Mouse (Mus musculus): ENCODE measurements around the gene Carm1. TPM values are rescaled to one million over a fixed set of nuclear protein-coding genes. Genes with fewer than 3 reads are reported as not detected.
"Not testable (repeated sequence)": the region's sequence is repeated elsewhere in the genome, so short reads cannot be mapped to it uniquely, and the experiment has no call there.

Carm1 gene
- polyA plus RNA-seq, 1 experiment: 36.2 TPM

- WGBS: 75% methylated on average over 1 of the region's 1 CpGs
- DNase-seq (ENCODE audit: low read depth, low spot score): no peak
Observed at GRCm38 (mm10) chr9:21527917-21528324, 18.8 kb upstream of the Carm1 start.

DNA sequence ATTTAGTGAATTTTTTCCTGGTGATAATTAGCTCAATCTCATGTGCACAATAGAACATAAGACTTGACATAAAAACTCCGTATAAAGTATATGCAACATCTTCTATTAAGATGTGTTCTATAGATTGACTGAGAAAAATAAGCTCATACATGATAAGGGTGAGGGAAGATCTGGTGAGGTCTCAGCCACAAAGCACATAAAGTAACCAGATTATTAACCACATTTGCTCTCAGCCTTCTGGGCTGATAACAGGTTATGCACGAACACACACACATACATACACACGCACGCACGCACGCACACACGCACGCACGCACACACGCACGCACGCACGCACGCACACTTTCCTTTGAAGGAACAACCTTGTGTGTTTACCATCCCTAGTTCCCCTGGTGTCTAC, 10.2 kb upstream of the Carm1 start:
- 90% methylated on average over 14 of the region's 14 CpGs for WGBS
- no peak for DNase-seq (ENCODE audit: low read depth, low spot score)

GRCm38 (mm10) chr9:21537009-21537408, 9.7 kb upstream of the Carm1 start:
- no peak for DNase-seq (ENCODE audit: low read depth, low spot score)
- WGBS: 66% methylated on average over 4 of the region's 4 CpGs

GRCm38 (mm10) chr9:21539981-21540753, 6.5 kb upstream of the Carm1 start:
- 49% methylated on average over 7 of the region's 7 CpGs for WGBS
- no peak for DNase-seq (ENCODE audit: low read depth, low spot score)

DNA sequence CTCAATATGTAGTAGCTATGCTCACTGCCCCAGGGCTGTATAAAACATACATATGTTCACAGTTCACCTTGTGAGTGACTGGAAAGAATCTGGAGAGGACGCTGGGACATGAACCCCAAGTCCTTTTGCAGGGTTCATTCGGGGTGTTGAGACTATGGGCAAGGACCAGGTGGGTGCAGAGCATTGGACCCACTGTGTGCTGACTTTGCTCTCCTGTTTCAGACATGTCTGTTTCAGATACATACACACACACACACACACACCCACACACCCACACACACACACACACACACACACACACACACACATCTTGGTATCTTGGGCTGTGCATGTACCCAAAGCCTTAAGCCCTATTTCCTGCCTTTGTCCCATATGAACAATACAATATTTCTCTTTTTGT, 4.7 kb upstream of the Carm1 start:
- not testable (repeated sequence) for DNase-seq (ENCODE audit: low read depth, low spot score)
- WGBS: 93% methylated on average over 2 of the region's 2 CpGs

DNA sequence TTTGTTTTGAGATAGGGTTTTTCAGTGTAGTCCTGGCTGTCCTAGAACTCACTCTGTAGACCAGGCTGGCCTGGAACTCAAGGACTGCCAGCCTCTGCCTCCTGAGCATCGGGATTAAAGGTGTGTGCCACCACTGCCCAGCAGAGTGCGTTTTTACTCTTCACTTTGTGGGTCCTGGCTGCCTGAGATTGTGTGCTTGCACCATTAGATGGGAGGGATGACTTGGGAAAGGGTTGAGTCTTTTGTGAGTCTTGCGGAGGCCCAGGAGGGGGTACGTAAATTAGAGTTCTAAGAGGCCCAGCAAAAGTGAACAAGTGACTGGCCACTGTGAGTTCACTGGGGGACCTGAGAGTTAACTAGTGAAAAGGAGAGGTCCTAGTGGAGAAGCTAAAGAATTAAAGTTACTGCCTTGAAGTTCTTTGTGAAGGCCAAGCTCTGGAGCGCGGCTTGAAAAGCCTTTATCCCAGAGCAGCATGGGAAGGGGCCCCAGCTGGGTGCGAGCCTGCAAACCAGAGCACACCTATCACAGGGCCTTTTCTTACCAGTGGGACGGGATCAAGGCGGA, 1.3 kb upstream of the Carm1 start:
- WGBS: 11% methylated on average over 9 of the region's 9 CpGs
- DNase-seq (ENCODE audit: low read depth, low spot score): no peak

DNA sequence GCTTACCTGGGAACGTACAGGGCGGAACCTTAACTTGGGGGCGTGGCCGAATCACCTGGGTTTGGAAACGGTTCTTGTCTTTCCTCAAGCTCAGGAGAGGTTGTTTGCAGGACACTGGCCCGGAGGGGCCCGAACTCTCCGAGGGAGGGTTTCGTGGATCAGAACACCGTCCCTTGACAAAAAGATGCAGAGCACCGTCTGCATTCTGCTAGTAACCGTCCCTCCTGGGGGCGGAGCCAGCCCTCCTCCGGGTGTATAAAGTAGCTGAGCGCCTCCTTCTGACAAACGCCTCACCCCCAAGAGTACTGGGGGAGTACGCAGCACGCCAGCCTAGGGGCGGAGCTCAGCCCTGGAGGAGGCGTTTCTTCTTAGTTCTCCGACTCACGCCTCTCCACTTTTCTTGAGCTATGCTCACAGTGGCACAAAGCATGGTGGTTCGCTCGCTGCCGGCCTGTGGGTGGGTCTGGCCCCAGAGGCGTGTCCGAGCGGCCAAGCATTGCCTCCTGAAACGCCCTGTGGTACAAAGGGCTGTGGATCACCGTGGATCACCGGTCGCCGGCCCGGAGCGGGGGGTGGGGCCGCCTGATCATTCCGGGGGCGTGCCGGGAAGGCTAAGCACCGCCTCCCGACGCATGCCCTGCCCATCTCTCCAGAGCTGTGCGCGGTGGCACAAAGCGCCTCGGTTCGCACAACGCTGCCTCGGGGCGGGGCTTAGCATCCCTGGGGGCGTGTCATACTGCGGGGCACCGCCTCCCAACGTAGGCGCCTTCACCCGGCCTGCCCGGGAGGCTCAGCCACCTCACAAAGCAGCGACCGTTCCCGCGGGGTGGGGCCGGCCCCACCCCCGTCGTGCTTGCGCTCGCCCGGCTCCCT, 542 bp upstream of the Carm1 start:
- DNase-seq (ENCODE audit: low read depth, low spot score): peak; percentile 89
- 1% methylated on average over 67 of the region's 67 CpGs for WGBS

DNA sequence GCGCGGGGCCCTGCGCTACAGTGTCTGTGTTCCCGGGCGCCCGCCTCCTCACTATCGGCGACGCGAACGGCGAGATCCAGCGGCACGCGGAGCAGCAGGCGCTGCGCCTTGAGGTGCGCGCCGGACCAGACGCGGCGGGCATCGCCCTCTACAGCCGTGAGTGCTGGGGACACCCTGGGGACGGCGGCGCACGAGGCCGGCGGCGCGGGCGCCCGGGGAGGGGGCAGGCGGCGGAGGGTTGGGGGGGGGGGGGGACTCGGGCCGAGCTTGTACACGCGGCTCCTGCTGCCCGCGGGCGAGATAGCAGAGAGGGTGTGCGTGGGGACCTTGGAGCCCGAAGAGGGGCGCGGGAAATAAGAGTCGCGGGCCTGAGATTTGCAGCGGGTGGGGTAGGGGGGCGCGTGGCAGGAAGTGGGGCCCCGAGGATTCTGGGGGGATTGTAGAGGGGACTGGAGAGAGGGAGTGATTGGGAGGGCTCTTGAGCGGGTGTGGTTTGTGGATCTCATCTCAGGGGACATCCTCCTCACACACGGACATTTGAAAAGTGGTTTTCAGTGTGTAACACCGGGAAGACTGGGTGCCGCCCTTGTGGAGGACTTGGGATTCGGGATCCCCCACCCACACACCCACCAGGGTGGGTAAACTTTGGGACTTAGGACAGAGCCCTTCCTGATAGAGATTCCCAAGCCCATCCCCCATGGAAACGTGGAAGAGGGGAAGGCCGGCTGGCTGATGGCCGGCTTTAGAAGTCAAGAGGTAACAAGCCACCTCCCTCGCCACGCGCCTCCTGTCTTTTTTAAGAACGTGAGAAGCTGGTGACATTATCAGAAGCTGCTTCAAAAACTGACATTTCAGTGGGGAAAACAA, 614 bp downstream of the Carm1 start:
- peak; percentile 42 for DNase-seq (ENCODE audit: low read depth, low spot score)

DNA sequence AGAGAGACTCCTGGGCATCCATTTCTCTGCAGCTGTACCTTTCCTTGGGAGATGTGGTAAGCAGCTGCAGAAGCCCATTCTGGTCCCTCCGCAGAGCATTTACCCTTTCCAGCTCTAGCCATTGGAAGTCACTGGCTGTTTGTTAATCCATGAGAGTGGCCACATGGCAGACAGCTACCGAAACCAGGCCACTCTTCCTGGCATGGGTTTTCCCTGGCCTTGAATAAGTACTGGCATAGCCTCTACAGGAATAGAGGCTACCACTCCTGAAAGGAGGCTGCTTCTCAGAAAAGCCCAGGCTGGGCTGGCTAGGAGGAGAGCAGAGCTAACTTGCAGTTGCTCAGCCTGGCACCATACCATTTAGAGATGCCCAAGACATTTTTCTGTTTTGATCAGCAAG, 4.4 kb downstream of the Carm1 start:
- 94% methylated on average over 2 of the region's 2 CpGs for WGBS

More for the DNA sequence above, 614 bp downstream of the Carm1 start:
- under 1% methylated on average over 64 of the region's 66 CpGs for WGBS

DNA sequence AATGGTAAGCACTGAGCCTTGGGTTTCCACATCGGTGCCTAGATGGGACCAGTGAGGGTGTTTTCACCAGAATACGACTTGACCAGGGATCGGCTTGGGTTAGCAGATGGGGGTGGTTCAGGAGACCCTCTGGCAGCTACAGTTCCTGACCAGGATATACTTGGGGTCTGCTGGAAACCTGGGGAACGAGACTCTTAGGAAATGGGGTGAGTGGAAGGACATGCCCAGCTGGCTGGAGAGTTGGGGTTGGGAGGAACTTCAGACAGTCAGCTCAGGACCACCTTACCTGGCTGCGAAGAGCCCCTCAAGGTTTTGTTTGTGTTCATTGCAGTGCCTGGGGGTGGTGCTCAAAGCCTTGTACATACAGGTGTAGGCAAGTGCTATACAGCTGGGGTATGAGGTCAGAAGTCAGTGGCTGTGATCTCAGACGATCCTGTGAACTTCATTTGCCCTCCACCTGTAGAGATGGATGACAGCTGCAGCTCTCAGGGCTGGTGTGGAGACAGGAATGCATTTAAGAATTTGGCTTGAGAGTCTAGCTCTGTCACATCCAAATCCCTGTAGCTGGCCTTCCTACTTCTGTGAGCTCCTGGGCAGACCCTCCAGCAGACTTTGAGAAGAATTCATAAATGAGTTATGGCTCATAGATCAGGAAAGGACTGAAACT, 7.0 kb downstream of the Carm1 start:
- no peak for DNase-seq (ENCODE audit: low read depth, low spot score)
- WGBS: 79% methylated on average over 6 of the region's 6 CpGs

More for the DNA sequence above, 4.4 kb downstream of the Carm1 start:
- DNase-seq (ENCODE audit: low read depth, low spot score): no peak

DNA sequence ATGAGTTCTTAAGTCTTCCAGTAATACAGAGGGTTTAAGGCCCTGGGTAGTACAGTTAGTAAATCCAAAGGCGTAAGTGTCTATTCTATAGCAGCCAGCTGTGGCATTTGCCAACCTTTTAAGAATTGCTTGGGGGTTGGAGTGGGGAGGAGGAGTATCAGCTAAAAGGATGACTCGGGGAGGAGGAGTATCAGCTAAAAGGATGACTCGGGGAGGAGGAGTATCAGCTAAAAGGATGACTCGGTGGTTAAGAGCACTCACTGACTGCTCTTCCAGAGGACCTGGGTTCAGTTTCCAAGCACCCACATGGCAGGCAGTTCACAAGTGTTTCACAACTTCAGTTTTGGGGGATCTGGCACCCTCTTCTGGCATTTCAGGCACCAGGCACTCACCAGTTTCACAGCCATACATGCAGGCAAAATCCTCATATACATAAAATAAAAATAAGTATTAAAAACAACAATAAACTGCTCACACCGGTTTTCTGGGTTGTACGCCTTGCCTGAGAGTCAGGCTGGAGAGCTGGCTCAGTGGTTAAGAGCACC, 8.6 kb downstream of the Carm1 start:
- no peak for DNase-seq (ENCODE audit: low read depth, low spot score)
- 87% methylated on average over 6 of the region's 6 CpGs for WGBS

DNA sequence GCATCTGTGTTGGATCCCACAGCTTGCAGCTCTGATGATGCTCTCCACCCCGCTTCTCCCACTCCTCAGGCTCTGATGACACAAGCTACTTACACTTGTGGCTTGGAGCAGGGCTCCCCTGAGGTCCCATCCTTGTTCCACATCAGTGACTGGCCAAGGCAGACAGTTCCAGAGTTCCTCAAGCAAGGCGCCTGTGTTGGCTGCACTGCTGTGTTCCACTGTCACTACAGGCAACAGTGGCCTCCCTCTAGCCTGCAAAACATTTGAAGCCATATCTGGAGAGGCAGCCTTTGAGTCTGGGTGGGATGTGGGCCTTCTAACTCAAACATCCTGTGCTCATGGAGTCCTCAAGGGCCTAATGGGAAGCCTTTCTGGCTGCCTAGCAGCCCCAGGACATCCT, 10.3 kb downstream of the Carm1 start:
- DNase-seq (ENCODE audit: low read depth, low spot score): no peak

DNA sequence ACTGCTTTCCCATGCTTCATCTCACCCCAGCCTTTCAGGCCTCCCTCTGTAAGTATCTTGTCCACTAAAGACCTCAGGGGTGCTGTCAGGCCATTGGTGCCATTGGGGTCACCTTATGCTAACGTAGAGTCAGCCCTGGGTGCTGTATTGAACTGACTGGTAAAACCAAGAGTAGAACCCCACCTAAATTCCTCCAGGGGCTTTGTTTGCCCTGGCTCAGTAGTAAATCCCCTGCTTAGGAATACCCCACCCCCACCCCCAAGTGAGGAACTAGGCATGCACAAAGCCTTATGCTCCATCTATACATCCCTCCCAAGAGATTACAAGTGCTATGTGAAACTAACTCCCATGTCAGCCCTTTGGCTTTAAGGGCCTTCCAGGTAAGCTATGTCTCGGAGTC, 10.9 kb downstream of the Carm1 start:
- no peak for DNase-seq (ENCODE audit: low read depth, low spot score)
- WGBS: 93% methylated on average over 2 of the region's 2 CpGs

More for the DNA sequence above, 10.3 kb downstream of the Carm1 start:
- WGBS: 91% methylated on average over 2 of the region's 2 CpGs

DNA sequence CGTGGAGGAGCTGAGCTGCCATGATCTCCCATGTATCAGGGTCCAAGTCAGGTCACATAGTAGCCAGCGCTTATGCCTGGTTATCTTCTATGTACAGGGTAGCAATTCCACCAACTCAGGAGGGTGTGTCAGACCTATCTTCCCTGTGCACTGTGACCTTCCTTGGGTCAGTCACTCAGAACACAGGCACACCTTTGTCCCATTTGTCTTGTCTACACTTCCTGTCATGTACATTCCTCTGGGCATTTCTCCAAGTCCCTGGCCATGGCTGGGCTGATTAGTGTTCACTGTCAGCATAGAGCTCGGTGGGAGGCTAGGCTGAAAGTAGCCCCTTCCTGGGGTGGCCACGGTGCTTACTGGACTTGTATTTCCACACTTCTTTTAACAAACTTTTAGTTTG, 11.7 kb downstream of the Carm1 start:
- WGBS: 33% methylated on average over 4 of the region's 4 CpGs
- peak; percentile 46 for DNase-seq (ENCODE audit: low read depth, low spot score)

DNA sequence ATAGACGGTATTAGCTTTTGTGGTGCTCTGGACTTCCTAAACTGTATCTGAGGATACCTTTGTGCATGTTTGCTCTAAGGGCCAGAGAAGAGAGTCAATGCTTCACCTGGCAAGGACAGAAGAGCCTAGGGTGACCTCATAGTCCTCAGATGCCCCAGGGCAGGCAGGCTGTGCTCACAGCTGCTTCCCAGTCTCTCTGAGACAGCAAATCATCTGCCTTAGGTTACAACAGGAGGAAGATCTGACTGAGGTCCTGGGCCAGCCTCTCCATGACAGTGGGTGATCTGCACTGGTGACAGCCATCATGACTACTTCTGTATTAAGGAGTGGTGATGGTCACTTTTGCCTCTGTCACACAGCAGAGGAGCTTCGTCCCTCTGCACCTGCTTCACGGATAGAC, 12.5 kb downstream of the Carm1 start:
- no peak for DNase-seq (ENCODE audit: low read depth, low spot score)
- 96% methylated on average over 3 of the region's 3 CpGs for WGBS

DNA sequence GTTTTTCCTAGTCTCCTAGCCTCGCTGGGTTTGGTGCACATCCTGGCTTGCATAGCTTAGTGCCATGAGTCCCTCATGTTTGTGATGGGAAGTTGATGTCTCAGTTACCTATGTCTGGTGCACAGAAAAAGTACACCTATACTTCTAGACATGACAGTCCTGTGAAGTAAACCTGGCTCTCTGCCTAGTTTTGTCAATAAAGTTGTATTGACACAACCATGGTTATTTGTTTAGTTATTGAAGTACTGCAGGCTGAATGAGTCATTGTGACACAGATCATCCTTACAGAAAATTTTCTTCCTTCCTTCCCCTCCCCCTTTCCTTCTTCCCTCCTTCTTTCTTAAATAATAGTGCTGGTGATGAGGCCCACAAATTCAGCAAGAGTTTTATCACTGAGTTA, 17.7 kb downstream of the Carm1 start:
- 46% methylated on average over 1 of the region's 1 CpGs for WGBS
- DNase-seq (ENCODE audit: low read depth, low spot score): peak; percentile 71

- WGBS: 67% methylated on average over 4 of the region's 4 CpGs
- DNase-seq (ENCODE audit: low read depth, low spot score): no peak
Observed at GRCm38 (mm10) chr9:21565004-21565586, 18.4 kb downstream of the Carm1 start.

DNA sequence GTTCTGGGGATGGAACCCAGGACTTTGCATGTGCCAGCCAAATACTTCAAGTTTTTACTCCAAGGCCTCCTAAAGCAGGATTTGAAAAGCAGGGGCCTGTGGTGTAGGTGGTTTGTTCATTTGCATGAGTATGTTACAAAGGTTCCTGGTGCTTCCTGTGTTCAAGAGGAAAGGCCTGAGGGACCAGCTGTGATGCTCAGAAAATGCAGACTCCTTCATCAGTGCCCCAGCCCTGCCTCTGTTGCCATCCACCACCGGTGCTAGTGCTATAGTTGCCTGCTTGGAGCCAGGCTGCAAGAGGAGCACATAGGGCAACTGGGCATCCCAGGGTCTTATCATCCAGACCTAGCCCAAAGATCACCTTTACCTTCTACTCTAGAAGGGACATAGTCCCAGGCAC, 19.8 kb downstream of the Carm1 start:
- WGBS: 95% methylated on average over 1 of the region's 1 CpGs
- no peak for DNase-seq (ENCODE audit: low read depth, low spot score)
